Mouse (Mus musculus) neural tube, embryonic 14.5 days (tissue): Measurements from ENCODE around the gene Golt1b. TPM values are rescaled to one million over a fixed set of nuclear protein-coding genes. Genes with fewer than 3 reads are reported as not detected.
A peak's percentile ranks its signal among the peaks of the same experiment; 100 is the strongest.

Experiments used
- ATAC-seq: fragments of 200-750 bp; cut with Nextera tagmentation; 2 replicates; pipeline ENCODE4 v1.8.0; 2017; ENCODE audit warnings: low read depth, mild to moderate bottlenecking, moderate TSS enrichment, moderate library complexity
- H3K27ac ChIP-seq: fragments of 300-500 bp; sonication (generic); 2 replicates; pipeline ENCODE4 v1.5.1; 2014; ENCODE audit warnings: low read depth, mild to moderate bottlenecking, control low read depth, low read length, moderate library complexity, mixed read lengths
- H3K27me3 ChIP-seq: fragments of 300-500 bp; sonication (generic); 2 replicates; pipeline ENCODE4 v1.6.1; 2014; ENCODE audit warnings: low read length; ENCODE audit not compliant: control insufficient read depth, insufficient read depth
- H3K36me3 ChIP-seq: fragments of 300-500 bp; sonication (generic); 2 replicates; pipeline ENCODE4 v1.6.1; 2014; ENCODE audit warnings: low read length, mixed read lengths; ENCODE audit not compliant: control insufficient read depth, insufficient read depth
- H3K4me1 ChIP-seq: fragments of 300-500 bp; sonication (generic); 2 replicates; pipeline ENCODE4 v1.6.1; 2014; ENCODE audit warnings: low read length; ENCODE audit not compliant: control insufficient read depth, insufficient read depth
- H3K4me2 ChIP-seq: fragments of 300-500 bp; sonication (generic); 2 replicates; pipeline ENCODE4 v1.6.1; 2014; ENCODE audit warnings: mild to moderate bottlenecking, low read depth, low read length, control low read depth
- H3K4me3 ChIP-seq: fragments of 300-500 bp; sonication (generic); 2 replicates; pipeline ENCODE4 v1.5.1; 2014; ENCODE audit warnings: low read depth, low read length, control low read depth, mixed read lengths
- H3K9ac ChIP-seq: fragments of 300-500 bp; sonication (generic); replicated peaks from 2 replicates; pipeline ENCODE4 v1.6.1; 2014; ENCODE audit warnings: low read depth, mild to moderate bottlenecking, control low read depth, low read length, mixed read lengths
- H3K9me3 ChIP-seq: fragments of 300-500 bp; sonication (generic); 2 replicates; pipeline ENCODE4 v1.6.1; 2016; ENCODE audit warnings: low read length; ENCODE audit not compliant: control insufficient read depth
- WGBS: fragments of 180-500 bp; shearing (Covaris S2); extraction: QIAGEN DNeasy Blood & Tissue Kit; methylation state at CpG from one replicate; pipeline ENCODE4 v1.1.7; 2014; 5-methylcytosine and 5-hydroxymethylcytosine counted together
- polyA plus RNA-seq: library from polyadenylated mRNA; unstranded; fragments of >200 nt; fragmentation: Nextera tagmentation; extraction: Ambion mirVana; gene quantifications from 2 replicates; pipeline ENCODE4 v1.2.1, GENCODE M21; 2014

Golt1b gene
- polyA plus RNA-seq, 1 experiment from 2014 or later, result 80.4 TPM

DNA sequence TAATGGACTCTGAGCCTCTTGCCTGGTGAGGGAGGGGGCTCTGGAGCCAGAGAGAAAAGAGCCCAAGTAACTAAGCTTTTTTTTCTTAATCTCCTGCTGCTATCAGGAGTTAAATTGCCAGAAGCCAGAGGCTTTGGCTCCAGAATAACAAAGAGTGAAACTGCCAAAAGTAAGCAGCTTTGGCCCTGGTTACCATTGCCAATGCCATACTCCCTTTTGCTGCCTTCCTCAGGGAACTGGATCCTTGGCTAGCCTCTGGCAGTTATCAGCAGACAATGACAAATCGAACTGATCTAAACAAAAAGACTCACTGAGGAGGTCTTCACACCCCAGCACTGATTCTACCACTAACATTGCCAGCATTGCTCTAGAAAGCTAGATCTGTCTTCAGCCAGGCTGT, 24.1 kb downstream of the Golt1b start:
- Histone ChIP-seq H3K4me2 (no peak overlapping the region), H3K4me3 (no peak overlapping the region), H3K27me3 (peaks cover 11% of the 10 kb centered on the region; the same call in 1 of the 2 replicates), H3K9me3 (no peaks in the 10 kb centered on the region), H3K9ac (no peak overlapping the region), H3K36me3 (no peaks in the 10 kb centered on the region), H3K27ac (no peak overlapping the region), H3K4me1 (no peaks in the 10 kb centered on the region)
- ATAC-seq, result no peak
- WGBS, result 54% methylated on average over 1 of the region's 1 CpGs

GRCm38 (mm10) chr6:142412906-142413491, 26.0 kb downstream of the Golt1b start, which contains the start of gene Spx:
Gene Spx (plus strand): TSS chr6:142413441.
- ATAC-seq, result no peak
- Histone ChIP-seq H3K4me3 (no peak within 1 kb of the TSS), H3K36me3 (no peaks in the 10 kb centered on the region), H3K9ac (no peak within 1 kb of the TSS), H3K27me3 (peaks cover 11% of the 10 kb centered on the region; the same call in 1 of the 2 replicates), H3K4me1 (no peaks in the 10 kb centered on the region), H3K4me2 (no peak within 1 kb of the TSS; the same call in 1 of the 2 replicates), H3K27ac (no peak within 1 kb of the TSS), H3K9me3 (no peaks in the 10 kb centered on the region)
- 80% methylated on average over 11 of the region's 11 CpGs for WGBS

GRCm38 (mm10) chr6:142413845-142414244, 26.8 kb downstream of the Golt1b start:
- no peak overlapping the region for H3K27ac ChIP-seq
- H3K9me3 ChIP-seq, result no peaks in the 10 kb centered on the region
- no peaks in the 10 kb centered on the region for H3K4me1 ChIP-seq
- 14% methylated on average over 12 of the region's 12 CpGs for WGBS
- H3K36me3 ChIP-seq, result no peaks in the 10 kb centered on the region
- no peak overlapping the region; the same call in 1 of the 2 replicates for H3K4me2 ChIP-seq
- no peak overlapping the region for H3K9ac ChIP-seq
- H3K27me3 ChIP-seq, result peaks cover 11% of the 10 kb centered on the region; the same call in 1 of the 2 replicates
- ATAC-seq, result no peak
- H3K4me3 ChIP-seq, result no peak overlapping the region

DNA sequence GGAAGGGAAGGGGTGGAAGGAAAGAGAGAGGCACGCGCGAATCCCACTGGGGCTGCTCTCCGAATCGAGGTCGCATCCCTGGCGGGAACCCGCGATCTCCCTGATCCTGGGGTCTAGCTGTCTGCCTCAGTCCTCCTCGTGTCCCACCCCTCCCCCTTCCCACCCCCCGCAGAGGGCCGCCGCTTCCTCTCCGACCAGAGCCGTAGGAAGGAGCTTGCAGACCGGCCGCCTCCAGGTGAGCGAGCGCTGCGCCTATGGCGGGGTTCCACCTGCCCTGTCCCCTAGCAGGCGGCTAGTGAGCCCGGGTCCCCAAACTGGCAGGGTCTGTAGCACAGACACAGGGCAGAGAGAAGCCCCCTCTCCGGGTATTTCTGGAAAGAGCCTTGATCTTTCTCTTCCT, 27.6 kb downstream of the Golt1b start:
- Histone ChIP-seq H3K36me3 (no peaks in the 10 kb centered on the region), H3K4me1 (no peaks in the 10 kb centered on the region), H3K4me3 (peak overlapping the region; percentile 26), H3K4me2 (peak overlapping the region; percentile 46), H3K9me3 (no peaks in the 10 kb centered on the region), H3K27me3 (peaks cover 11% of the 10 kb centered on the region; the same call in 1 of the 2 replicates), H3K27ac (no peak overlapping the region), H3K9ac (peak overlapping the region; percentile 46)
- WGBS, result 1% methylated on average over 24 of the region's 24 CpGs
- ATAC-seq, result peak; percentile 71; the same call in 1 of the 2 replicates

DNA sequence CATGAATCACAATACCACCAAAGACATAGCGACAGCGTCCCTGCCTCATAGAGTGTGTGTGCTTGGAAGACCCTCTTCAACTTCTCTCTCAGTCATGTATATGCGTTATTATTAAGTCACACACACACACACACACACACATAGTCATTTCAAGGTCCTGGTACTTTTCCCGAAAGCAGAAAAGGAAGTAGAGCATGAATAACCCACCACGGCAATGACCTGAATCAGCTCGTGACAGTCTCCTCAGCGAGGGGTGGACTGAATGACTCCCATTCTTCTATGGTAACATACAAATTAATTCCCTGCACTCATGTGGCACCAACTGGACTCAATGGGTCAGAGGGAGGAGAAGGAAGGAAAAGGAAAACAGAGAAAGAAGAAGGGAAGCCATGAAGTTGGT, 38.0 kb downstream of the Golt1b start:
- H3K4me3 ChIP-seq, result no peak overlapping the region
- H3K27ac ChIP-seq, result no peak overlapping the region
- H3K4me2 ChIP-seq, result no peak overlapping the region
- no peaks in the 10 kb centered on the region for H3K36me3 ChIP-seq
- H3K9ac ChIP-seq, result no peak overlapping the region
- 71% methylated on average over 7 of the region's 7 CpGs for WGBS
- H3K9me3 ChIP-seq, result no peaks in the 10 kb centered on the region
- H3K4me1 ChIP-seq, result no peaks in the 10 kb centered on the region
- no peak for ATAC-seq
- H3K27me3 ChIP-seq, result no peaks in the 10 kb centered on the region

- Histone ChIP-seq H3K27me3 (no peaks in the 10 kb centered on the region), H3K4me2 (no peak overlapping the region), H3K9ac (no peak overlapping the region), H3K9me3 (no peaks in the 10 kb centered on the region), H3K27ac (no peak overlapping the region), H3K4me3 (no peak overlapping the region), H3K4me1 (no peaks in the 10 kb centered on the region), H3K36me3 (no peaks in the 10 kb centered on the region)
- no peak for ATAC-seq
These were observed 42.1 kb downstream of the Golt1b start for GRCm38 (mm10) chr6:142429072-142429471.

DNA sequence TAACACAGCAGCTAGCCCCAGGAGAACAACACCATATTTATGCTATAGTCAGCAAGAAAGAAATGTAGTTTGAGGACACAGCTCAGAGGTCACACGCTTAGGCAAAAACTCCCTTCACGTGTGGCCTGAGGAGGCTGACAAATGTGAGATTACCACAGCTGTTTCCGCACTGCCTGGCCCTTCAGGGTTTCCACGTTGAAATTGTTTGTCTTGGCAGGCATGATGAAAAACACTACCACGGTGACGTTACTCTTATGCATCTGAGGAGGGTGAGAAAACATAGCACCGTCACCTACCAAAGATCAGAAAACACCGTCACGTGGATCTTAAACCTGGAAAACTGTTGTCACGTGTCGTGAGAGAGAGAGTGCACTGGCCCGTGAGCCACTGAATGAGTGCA, 64.4 kb downstream of the Golt1b start:
- H3K4me1 ChIP-seq, result no peaks in the 10 kb centered on the region
- no peak overlapping the region for H3K4me3 ChIP-seq
- H3K27me3 ChIP-seq, result no peaks in the 10 kb centered on the region
- H3K27ac ChIP-seq, result no peak overlapping the region
- H3K9me3 ChIP-seq, result no peaks in the 10 kb centered on the region
- 78% methylated on average over 12 of the region's 12 CpGs for WGBS
- ATAC-seq, result no peak
- H3K36me3 ChIP-seq, result no peaks in the 10 kb centered on the region
- no peak overlapping the region for H3K9ac ChIP-seq
- H3K4me2 ChIP-seq, result no peak overlapping the region

DNA sequence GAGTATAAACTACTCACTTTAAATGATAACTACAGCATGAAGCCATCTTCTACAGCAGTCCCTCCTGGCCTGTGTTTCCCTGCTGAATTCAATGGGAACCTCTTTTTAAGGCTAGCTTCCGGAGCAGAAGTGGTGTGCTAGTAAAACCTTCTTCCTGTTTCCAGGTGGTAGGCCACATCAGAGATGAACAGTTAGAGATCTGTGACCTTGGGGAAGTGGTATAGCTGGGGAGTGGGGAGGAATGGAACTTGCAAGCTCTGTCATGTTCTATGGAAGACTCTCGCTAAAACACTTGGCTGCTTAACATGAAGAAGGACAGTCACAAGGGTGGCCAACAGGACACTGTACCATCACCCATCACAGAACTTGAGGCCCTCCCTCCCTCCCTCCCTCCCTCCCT, 66.3 kb downstream of the Golt1b start:
- Histone ChIP-seq H3K4me1 (no peaks in the 10 kb centered on the region), H3K9ac (no peak overlapping the region), H3K4me3 (no peak overlapping the region), H3K36me3 (no peaks in the 10 kb centered on the region), H3K4me2 (no peak overlapping the region), H3K9me3 (no peaks in the 10 kb centered on the region), H3K27ac (no peak overlapping the region), H3K27me3 (no peaks in the 10 kb centered on the region)
- WGBS, result 79% methylated on average over 2 of the region's 2 CpGs
- ATAC-seq, result no peak
